Mouse (Mus musculus): ENCODE data around the gene Cdipt. TPM values are rescaled to one million over a fixed set of nuclear protein-coding genes. Genes with fewer than 3 reads are reported as not detected.

The Cdipt gene
- polyA plus RNA-seq, 1 experiment, result 33.4 TPM

DNA sequence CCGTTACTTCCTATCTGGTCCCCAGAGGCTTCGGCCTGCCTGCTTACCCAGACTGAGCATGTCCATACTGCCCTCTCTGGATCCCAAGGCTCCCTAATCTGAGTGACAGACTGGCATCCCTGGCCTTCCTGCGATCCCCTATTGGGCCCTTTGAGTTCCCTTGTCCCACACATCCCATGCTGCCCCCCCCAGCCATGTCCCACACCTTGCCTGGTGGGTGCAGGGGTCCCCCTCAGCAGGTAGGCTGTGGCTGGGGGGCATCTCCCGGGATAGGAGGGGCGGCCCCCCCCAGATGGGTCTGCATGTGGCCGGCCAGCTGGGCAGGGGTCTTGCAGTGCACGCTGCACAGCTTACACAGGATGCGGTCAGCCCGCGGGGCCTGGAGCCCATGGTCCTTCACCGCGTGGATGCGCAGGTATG is 47.6 kb downstream of the Cdipt start:
- Histone ChIP-seq H3K4me1 (ENCODE audit: control insufficient read depth, insufficient read depth, insufficient read length, low read length) (peaks cover 5% of the 10 kb centered on the region), H3K27ac (replicated peaks; ENCODE audit: low read depth, low read length) (no peak overlapping the region), H3K4me3 (ENCODE audit: insufficient read depth, low read depth, low read length) (no peak overlapping the region; the same call in 1 of the 2 replicates)

DNA sequence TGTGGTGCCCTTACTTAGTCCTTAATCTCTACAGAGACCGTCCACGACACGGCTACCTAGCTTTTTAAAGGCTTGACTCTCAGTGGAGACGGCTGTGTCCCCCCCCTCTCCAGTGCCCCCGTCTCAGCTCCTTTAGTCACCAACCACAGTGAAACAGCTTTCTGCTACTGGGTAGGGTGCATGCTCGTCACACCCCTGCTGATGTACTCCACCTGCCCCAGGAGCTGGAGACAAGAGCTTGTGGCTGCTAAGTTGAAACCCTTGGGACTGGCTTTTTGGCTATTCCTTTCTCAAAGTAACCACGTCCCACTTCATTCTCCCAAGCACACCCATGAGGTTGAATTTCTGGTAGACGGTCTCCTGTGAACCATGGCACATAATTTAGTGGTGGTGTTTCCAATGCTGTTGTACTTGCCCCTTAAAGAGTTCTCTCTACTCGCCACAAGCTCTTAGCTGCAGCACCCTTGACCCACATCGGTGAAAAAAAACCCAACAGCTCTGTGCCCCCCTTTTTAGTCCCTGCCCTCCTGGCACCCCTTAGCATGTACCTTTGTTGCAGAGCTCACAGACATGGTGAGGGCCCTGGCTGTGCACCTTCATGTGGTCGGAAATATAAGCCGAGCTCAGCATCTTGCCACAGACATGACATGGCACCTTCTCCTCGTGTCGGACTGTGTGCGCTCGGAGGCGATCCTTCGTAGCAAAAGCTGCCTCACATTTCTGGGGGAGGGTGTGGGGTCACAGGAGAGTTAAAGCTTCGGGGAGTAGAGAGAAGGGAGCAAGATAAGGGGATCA is 48.4 kb downstream of the Cdipt start:
- H3K4me1 ChIP-seq (ENCODE audit: control insufficient read depth, insufficient read depth, insufficient read length, low read length), result peaks cover 5% of the 10 kb centered on the region
- no peak overlapping the region for H3K27ac ChIP-seq (replicated peaks; ENCODE audit: low read depth, low read length)
- H3K4me3 ChIP-seq (ENCODE audit: insufficient read depth, low read depth, low read length), result no peak overlapping the region

DNA sequence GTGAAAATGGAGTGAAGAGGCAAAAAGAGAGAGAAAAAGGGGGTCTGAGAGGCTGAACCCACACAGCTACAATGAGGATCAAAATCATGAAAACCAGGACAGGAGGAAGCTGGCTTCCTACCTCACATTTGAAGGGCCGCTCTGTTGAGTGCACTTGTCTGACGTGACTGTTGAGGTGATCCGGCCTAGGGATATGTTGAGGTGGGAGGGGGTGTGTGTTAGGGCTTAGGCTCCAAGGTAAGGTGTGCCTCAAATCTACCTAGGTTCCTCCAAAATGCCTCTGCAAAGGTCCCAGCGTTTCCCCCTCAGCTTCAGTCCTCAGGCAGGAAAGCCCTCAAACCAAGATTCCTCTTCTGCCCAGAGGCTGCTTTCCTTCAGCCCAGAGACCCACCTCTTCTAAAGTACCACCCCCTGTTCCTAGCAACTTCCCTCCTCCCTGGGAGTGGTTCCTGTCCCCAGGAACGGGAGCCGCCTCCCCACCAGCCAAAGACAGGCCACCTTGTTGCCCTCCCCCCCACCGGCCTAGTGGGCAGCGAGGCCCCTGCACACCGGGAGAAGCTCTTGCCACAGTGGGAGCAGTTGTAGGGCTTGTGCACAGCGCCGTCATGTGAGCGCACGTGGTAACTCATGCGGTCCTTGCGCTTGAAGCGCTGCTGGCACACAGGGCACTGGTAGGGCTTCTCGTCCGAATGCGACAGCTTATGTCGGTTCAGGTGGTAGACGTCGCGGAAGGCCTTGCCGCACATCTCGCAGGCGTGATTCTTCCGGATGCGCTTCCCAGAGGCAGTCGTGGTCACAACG is 49.2 kb downstream of the Cdipt start:
- H3K27ac ChIP-seq (replicated peaks; ENCODE audit: low read depth, low read length), result peak overlapping the region; percentile 36
- peaks cover 5% of the 10 kb centered on the region for H3K4me1 ChIP-seq (ENCODE audit: control insufficient read depth, insufficient read depth, insufficient read length, low read length)
- peak overlapping the region; percentile 83 for H3K4me3 ChIP-seq (ENCODE audit: insufficient read depth, low read depth, low read length)

DNA sequence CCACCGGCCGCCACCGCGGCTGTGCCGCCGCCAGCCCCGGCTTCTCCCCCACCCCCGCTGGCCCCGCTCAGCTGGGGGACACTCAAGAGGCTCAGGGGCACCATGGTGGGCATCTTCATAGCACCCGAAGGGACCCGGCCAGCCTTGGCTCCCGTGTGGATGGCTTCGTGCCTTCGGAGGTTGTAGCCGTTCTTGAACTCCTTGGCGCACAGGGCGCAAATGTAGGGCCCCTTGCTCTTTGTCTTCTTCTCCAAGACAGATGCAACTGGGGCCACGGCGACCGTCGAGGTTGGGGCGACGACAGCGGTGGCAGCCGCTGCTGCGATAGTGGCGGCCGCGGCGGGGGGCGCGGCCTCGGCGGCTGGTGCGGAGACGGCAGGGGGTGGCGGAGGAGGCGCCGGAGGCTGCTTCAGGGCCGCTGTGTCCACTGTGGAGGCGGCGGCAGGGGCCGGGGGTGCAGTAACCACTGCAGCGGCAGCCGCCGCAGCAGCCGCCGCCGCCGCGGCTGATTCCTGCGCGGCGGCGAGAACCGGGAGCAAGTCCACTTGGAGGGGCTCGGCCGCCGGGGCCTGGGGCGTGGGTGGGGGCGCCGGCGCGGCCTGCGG is 49.9 kb downstream of the Cdipt start:
- Histone ChIP-seq H3K4me3 (ENCODE audit: insufficient read depth, low read depth, low read length) (peak overlapping the region; percentile 83), H3K4me1 (ENCODE audit: control insufficient read depth, insufficient read depth, insufficient read length, low read length) (peaks cover 5% of the 10 kb centered on the region), H3K27ac (replicated peaks; ENCODE audit: low read depth, low read length) (peak overlapping the region; percentile 68)

DNA sequence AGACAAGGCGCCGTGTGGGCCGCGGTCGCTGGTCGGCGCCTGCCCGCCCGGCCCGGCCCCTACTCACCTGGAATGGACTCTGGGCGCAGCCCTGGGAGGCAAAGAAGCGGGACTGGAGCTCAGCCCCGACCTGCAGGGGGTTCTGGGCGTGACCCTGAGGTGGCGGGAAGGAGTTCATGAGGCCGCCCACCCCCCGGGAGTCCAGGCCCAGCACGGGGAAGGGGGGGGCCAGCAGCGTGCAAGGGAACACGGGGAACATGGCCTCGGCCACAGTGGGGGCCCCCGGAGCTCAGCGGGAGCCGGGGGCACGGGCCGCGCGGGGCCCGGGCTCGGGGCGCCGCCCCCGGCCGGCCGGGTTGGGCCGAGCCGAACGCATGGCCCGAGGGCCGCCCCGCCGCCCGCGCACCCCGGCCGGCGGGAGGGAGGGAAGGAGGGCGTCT is 50.5 kb downstream of the Cdipt start:
- peak overlapping the region; percentile 83 for H3K4me3 ChIP-seq (ENCODE audit: insufficient read depth, low read depth, low read length)
- H3K27ac ChIP-seq (replicated peaks; ENCODE audit: low read depth, low read length), result peak overlapping the region; percentile 68
- H3K4me1 ChIP-seq (ENCODE audit: control insufficient read depth, insufficient read depth, insufficient read length, low read length), result peaks cover 5% of the 10 kb centered on the region

DNA sequence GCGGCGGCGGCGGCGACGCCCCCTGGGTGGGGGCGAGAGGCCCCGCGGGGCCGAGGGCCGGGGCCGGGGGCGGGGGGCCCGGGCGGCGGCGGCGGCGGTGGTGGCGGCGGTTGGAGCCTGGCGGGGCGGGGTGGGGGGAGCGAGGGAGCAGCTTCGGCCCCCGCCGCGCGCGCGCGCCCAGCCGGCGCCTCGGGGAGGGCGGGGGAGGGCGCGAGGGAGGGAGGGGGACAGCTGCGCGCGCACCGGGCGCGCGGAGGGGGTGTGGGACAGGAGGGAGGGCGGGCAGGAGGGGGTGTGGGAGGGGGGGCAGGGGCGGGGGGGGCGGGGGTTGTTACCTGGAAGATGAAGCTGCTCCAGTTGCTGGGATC is 50.9 kb downstream of the Cdipt start:
- H3K4me1 ChIP-seq (ENCODE audit: control insufficient read depth, insufficient read depth, insufficient read length, low read length), result peaks cover 5% of the 10 kb centered on the region
- no peak overlapping the region for H3K27ac ChIP-seq (replicated peaks; ENCODE audit: low read depth, low read length)
- H3K4me3 ChIP-seq (ENCODE audit: insufficient read depth, low read depth, low read length), result peak overlapping the region; percentile 83

DNA sequence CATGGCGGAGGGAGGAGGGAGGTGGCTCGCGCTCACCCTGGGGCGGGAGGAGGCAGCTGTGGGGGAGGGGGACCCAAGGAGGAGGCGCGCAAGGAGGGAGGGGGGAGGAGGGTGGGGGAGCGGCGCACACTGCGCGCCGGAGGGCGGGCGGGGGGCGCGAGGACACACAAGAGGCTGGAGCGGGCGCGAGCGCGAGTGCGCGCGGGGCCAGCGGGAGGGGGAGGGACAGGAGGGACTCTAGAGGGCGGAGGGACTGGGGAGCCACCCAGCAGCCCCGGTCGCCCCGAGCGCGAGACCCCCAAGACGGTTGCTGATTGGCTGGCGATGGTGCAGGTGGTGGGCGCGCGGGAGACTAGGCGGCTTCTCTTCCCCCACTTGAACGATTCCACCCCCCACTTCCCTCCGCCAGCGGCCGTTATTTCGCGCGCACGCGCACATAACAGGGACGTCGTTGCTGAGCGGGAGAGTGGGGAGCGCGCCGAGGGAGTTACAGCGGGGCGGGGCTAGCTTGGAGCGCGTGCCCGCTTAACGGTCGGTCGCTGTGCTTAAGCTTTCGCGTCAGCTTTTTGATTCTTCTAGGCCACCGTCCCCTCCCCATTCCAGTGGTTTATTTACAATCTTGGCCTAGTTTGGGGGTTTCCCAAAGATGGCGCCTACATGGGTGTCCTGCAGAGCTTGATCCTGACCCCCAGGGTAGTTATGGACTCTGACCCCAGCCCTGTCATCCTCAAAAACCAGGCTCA is 51.4 kb downstream of the Cdipt start, which contains the start of gene Maz:
TSS of gene Maz (minus strand) at position 54 of the 743 bp plus-strand sequence.
- H3K27ac ChIP-seq (replicated peaks; ENCODE audit: low read depth, low read length), result peak within 1 kb of the TSS; percentile 77
- peak within 1 kb of the TSS; percentile 83 for H3K4me3 ChIP-seq (ENCODE audit: insufficient read depth, low read depth, low read length)
- peaks cover 5% of the 10 kb centered on the region for H3K4me1 ChIP-seq (ENCODE audit: control insufficient read depth, insufficient read depth, insufficient read length, low read length)

DNA sequence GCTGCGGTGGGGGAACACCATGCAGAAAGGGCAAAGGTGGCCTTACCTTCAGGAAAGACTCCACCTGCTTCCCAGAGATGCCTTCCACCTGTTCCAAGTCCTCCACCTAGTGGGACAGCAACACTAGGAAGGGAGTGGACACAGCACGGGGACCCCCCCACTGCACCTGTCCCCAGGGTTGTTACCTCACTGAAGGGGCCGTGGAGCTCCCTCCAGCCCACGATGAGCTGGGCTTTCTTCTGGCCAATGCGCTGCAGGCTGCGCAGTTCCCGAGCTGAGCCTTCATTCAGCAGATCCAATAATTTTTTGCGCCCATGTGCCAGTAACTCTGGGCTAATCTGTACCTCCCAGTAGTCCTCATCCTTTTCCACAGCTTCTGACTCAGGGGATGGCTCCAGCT is 52.2 kb downstream of the Cdipt start:
- Histone ChIP-seq H3K4me3 (ENCODE audit: insufficient read depth, low read depth, low read length) (peak overlapping the region; percentile 74), H3K4me1 (ENCODE audit: control insufficient read depth, insufficient read depth, insufficient read length, low read length) (peaks cover 5% of the 10 kb centered on the region), H3K27ac (replicated peaks; ENCODE audit: low read depth, low read length) (peak overlapping the region; percentile 76)

Other genes starting within 250 kb of the Cdipt start
- 68.9 and 90.6 TPM in 2 replicates for gene Mapk3, start 216.3 kb upstream of the Cdipt start, polyA plus RNA-seq (2012; ENCODE audit: insufficient read depth, insufficient read length, missing spikeins)
- not detected in 2 replicates for gene Gdpd3, start 209.6 kb upstream of the Cdipt start, polyA plus RNA-seq (2012; ENCODE audit: insufficient read depth, insufficient read length, missing spikeins)
- 156 and 157 TPM in 2 replicates for gene Ypel3, start 199.0 kb upstream of the Cdipt start, polyA plus RNA-seq (2012; ENCODE audit: insufficient read depth, insufficient read length, missing spikeins)
- gene Tbx6, start 194.4 kb upstream of the Cdipt start, polyA plus RNA-seq (2012; ENCODE audit: insufficient read depth, insufficient read length, missing spikeins), result not detected in 2 replicates
- gene Ppp4c, start 183.4 kb upstream of the Cdipt start, polyA plus RNA-seq (2012; ENCODE audit: insufficient read depth, insufficient read length, missing spikeins), result 46.4 and 53.3 TPM in 2 replicates
- 50.7 and 63.7 TPM in 2 replicates for gene Fam57b, start 178.2 kb upstream of the Cdipt start, polyA plus RNA-seq (2012; ENCODE audit: insufficient read depth, insufficient read length, missing spikeins)
- gene 4930451I11Rik, start 144.3 kb upstream of the Cdipt start, polyA plus RNA-seq (2012; ENCODE audit: insufficient read depth, insufficient read length, missing spikeins), result not detected in 2 replicates
- gene Doc2a, start 128.5 kb upstream of the Cdipt start, polyA plus RNA-seq (2012; ENCODE audit: insufficient read depth, insufficient read length, missing spikeins), result not detected in 2 replicates
- 6.1 and 7.4 TPM in 2 replicates for gene Hirip3, start 113.9 kb upstream of the Cdipt start, polyA plus RNA-seq (2012; ENCODE audit: insufficient read depth, insufficient read length, missing spikeins)
- gene Ino80e, start 113.5 kb upstream of the Cdipt start, polyA plus RNA-seq (2012; ENCODE audit: insufficient read depth, insufficient read length, missing spikeins), result 16.4 and 27.1 TPM in 2 replicates
- gene Taok2, start 91.2 kb upstream of the Cdipt start, polyA plus RNA-seq (2012; ENCODE audit: insufficient read depth, insufficient read length, missing spikeins), result 17.6 and 22.7 TPM in 2 replicates
- 41.9 and 45.2 TPM in 2 replicates for gene Tmem219, start 53.0 kb upstream of the Cdipt start, polyA plus RNA-seq (2012; ENCODE audit: insufficient read depth, insufficient read length, missing spikeins)
- 8.8 and 10.9 TPM in 2 replicates for gene Kctd13, start 47.0 kb upstream of the Cdipt start, polyA plus RNA-seq (2012; ENCODE audit: insufficient read depth, insufficient read length, missing spikeins)
- gene Asphd1, start 26.3 kb upstream of the Cdipt start, polyA plus RNA-seq (2012; ENCODE audit: insufficient read depth, insufficient read length, missing spikeins), result not detected in 2 replicates
- 0.71 and 0.75 TPM in 2 replicates for gene Sez6l2, start 25.4 kb upstream of the Cdipt start, polyA plus RNA-seq (2012; ENCODE audit: insufficient read depth, insufficient read length, missing spikeins)
- 2.0 and 2.3 TPM in 2 replicates for gene Cdiptos, start 184 bp downstream of the Cdipt start, polyA plus RNA-seq (2012; ENCODE audit: insufficient read depth, insufficient read length, missing spikeins)
- gene Mvp, start 38.7 kb downstream of the Cdipt start, polyA plus RNA-seq (2012; ENCODE audit: insufficient read depth, insufficient read length, missing spikeins), result 27.9 and 52.7 TPM in 2 replicates
- 14.1 TPM in 1 of 2 replicates, not detected in the other for gene Pagr1b, start 40.6 kb downstream of the Cdipt start, polyA plus RNA-seq (2012; ENCODE audit: insufficient read depth, insufficient read length, missing spikeins)
- 5.9 and 26.0 TPM in 2 replicates for gene Pagr1a, start 41.4 kb downstream of the Cdipt start, polyA plus RNA-seq (2012; ENCODE audit: insufficient read depth, insufficient read length, missing spikeins)
- gene Gm42742, start 45.2 kb downstream of the Cdipt start, polyA plus RNA-seq (2012; ENCODE audit: insufficient read depth, insufficient read length, missing spikeins), result 12.4 TPM in 1 of 2 replicates, not detected in the other
- gene Prrt2, start 45.3 kb downstream of the Cdipt start, polyA plus RNA-seq (2012; ENCODE audit: insufficient read depth, insufficient read length, missing spikeins), result 0.55 and 0.58 TPM in 2 replicates
- 23.3 and 33.6 TPM in 2 replicates for gene Maz, start 51.1 kb downstream of the Cdipt start, polyA plus RNA-seq (2012; ENCODE audit: insufficient read depth, insufficient read length, missing spikeins)
- gene Kif22, start 66.6 kb downstream of the Cdipt start, polyA plus RNA-seq (2012; ENCODE audit: insufficient read depth, insufficient read length, missing spikeins), result not detected in 2 replicates
- gene Zg16, start 111.4 kb downstream of the Cdipt start, polyA plus RNA-seq (2012; ENCODE audit: insufficient read depth, insufficient read length, missing spikeins), result not detected in 2 replicates
- gene AI467606, start 115.4 kb downstream of the Cdipt start, polyA plus RNA-seq (2012; ENCODE audit: insufficient read depth, insufficient read length, missing spikeins), result 0.96 and 1.8 TPM in 2 replicates
- 0.75 and 1.5 TPM in 2 replicates for gene Qprt, start 146.3 kb downstream of the Cdipt start, polyA plus RNA-seq (2012; ENCODE audit: insufficient read depth, insufficient read length, missing spikeins)
- 0.44 TPM in 1 of 2 replicates, not detected in the other for gene Spn, start 161.9 kb downstream of the Cdipt start, polyA plus RNA-seq (2012; ENCODE audit: insufficient read depth, insufficient read length, missing spikeins)
- gene Cd2bp2, start 220.1 kb downstream of the Cdipt start, polyA plus RNA-seq (2012; ENCODE audit: insufficient read depth, insufficient read length, missing spikeins), result 15.3 and 17.4 TPM in 2 replicates
- 9.8 and 12.8 TPM in 2 replicates for gene Tbc1d10b, start 232.6 kb downstream of the Cdipt start, polyA plus RNA-seq (2012; ENCODE audit: insufficient read depth, insufficient read length, missing spikeins)
- gene Mylpf, start 233.0 kb downstream of the Cdipt start, polyA plus RNA-seq (2012; ENCODE audit: insufficient read depth, insufficient read length, missing spikeins), result 335 and 418 TPM in 2 replicates

Data from brown adipose tissue, adult 24 weeks (tissue).